Mouse (Mus musculus) spleen, adult 2 months (tissue): ENCODE measurements around the gene Wdr27. TPM values are rescaled to one million over a fixed set of nuclear protein-coding genes. Genes with fewer than 3 reads are reported as not detected.

Experiments
- DNase-seq, 2 experiments: peaks; one replicate each; pipeline versions ENCODE4 v3.0.0 to v3.0.0-alpha.2; 2012 to 2021; ENCODE audit warnings: low spot score in 2 of 2, low read depth in 1 of 2
- H3K27ac ChIP-seq: fragments of 200-500 bp; 2 replicates; pipeline ENCODE4 v1.5.1; 2012; ENCODE audit warnings: low read length, inconsistent platforms; ENCODE audit not compliant: insufficient read depth
- H3K27me3 ChIP-seq: fragments of 200-500 bp; 2 replicates; pipeline ENCODE4 v1.6.1; 2012; ENCODE audit warnings: mild to moderate bottlenecking, moderate library complexity, low read length, inconsistent platforms; ENCODE audit not compliant: control insufficient read depth, insufficient read depth
- H3K36me3 ChIP-seq: fragments of 200-500 bp; 2 replicates; pipeline ENCODE4 v1.6.1; 2012; ENCODE audit warnings: mild to moderate bottlenecking, low read length, inconsistent platforms; ENCODE audit not compliant: control insufficient read depth, insufficient read depth
- H3K4me1 ChIP-seq: fragments of 200-500 bp; 2 replicates; pipeline ENCODE4 v1.6.1; 2011; ENCODE audit warnings: inconsistent platforms; ENCODE audit not compliant: control insufficient read depth, insufficient read depth, insufficient read length
- H3K4me3 ChIP-seq: fragments of 200-500 bp; 2 replicates; pipeline ENCODE4 v1.5.1; 2011; ENCODE audit warnings: mild to moderate bottlenecking, inconsistent platforms; ENCODE audit not compliant: insufficient read depth, insufficient read length; ENCODE audit errors: extremely low read depth
- CTCF ChIP-seq: fragments of 200-500 bp; IDR thresholded peaks from 2 replicates; pipeline ENCODE4 v1.5.1; 2011; ENCODE audit warnings: mild to moderate bottlenecking, inconsistent platforms; ENCODE audit not compliant: insufficient read depth, insufficient read length, insufficient replicate concordance; ENCODE audit errors: extremely low read depth
- POLR2A ChIP-seq: fragments of 200-500 bp; IDR thresholded peaks from 2 replicates; pipeline ENCODE4 v1.6.1; 2011; ENCODE audit warnings: low read depth, low read length, inconsistent platforms
- WGBS: fragments of 180-500 bp; shearing (Covaris S2); methylation state at CpG from one replicate; pipeline ENCODE4 v1.1.7; 2018; 5-methylcytosine and 5-hydroxymethylcytosine counted together
- polyA plus RNA-seq: library from polyadenylated mRNA; depleted of rRNA; stranded (reverse); fragments of >200 nt; gene quantifications from 2 replicates; pipeline ENCODE4 v1.2.3, GENCODE M21; 2012

Wdr27 gene
- polyA plus RNA-seq, 1 experiment = 0.81 TPM

DNA sequence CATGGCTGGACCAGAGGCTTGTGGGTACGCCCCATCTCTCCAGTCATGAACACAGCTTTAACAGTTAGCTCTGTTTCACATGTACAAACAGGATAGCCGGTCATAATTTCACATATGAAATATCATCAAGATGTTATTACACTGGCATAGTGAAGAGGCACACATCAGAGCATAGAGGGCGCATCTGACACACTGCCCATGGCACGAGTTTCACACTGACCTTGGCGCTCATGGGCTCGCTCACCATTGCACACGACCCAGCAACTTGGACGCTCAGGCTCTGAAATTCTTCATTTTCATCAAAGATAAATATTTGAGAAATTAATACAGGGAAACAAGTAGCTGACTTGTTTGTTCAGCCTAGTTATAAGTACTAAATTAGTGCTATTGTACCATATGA, 25.1 kb downstream of the Wdr27 start:
- DNase-seq = no peak
- no peaks in the 10 kb centered on the region for H3K36me3 ChIP-seq
- H3K4me3 ChIP-seq = no peak overlapping the region
- no peak overlapping the region for H3K27ac ChIP-seq
- H3K4me1 ChIP-seq = no peaks in the 10 kb centered on the region
- WGBS = 68% methylated on average over 8 of the region's 8 CpGs
- no peaks in the 10 kb centered on the region for H3K27me3 ChIP-seq
- no peak for TF ChIP-seq CTCF
- no peak for TF ChIP-seq POLR2A

DNA sequence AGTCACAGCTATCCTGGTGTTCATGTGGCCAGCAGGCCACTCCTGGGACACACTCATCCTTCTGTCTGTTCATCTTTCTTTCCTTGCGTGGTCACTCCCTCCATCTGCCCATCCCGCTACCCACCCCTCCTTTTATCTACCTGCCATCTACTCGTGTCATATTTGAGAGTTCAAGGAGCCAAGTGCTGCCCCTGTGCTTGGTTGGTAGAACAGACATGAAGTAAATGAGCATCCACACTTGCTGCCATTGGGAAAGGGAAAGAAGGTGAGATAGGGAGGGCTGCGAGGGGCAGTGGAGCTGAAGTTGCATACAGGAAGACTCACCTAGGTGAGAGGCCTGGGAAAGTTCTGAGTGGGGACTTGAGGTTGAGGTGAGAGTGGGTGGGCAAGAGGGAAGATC, 28.6 kb downstream of the Wdr27 start:
- no peak overlapping the region for H3K27ac ChIP-seq
- no peak for TF ChIP-seq CTCF
- no peak for TF ChIP-seq POLR2A
- H3K4me3 ChIP-seq = no peak overlapping the region
- H3K36me3 ChIP-seq = no peaks in the 10 kb centered on the region
- no peaks in the 10 kb centered on the region for H3K4me1 ChIP-seq
- no peaks in the 10 kb centered on the region for H3K27me3 ChIP-seq
- 92% methylated on average over 4 of the region's 4 CpGs for WGBS
- no peak for DNase-seq

DNA sequence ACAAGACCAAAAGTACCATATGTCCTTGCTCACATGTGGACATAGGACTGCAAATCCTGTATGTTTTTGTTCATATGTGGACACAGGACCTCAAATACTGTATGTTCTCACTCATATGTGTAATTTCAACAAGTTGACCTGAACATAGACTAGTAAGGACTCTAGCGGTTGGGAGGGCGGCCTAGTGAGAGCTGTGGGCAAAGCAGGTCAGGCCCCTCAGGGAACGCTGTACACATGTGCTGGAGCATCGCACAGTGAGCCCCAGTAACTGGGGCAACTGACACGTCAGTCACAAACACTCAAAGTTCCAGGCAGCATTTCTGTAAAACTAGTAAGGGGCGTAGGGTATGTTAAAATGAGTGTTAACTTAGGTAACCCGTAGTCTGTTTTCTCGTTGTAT, 30.0 kb downstream of the Wdr27 start:
- 90% methylated on average over 8 of the region's 8 CpGs for WGBS
- no peaks in the 10 kb centered on the region for H3K4me1 ChIP-seq
- DNase-seq = no peak
- no peak overlapping the region for H3K27ac ChIP-seq
- no peaks in the 10 kb centered on the region for H3K36me3 ChIP-seq
- no peaks in the 10 kb centered on the region for H3K27me3 ChIP-seq
- no peak overlapping the region for H3K4me3 ChIP-seq
- no peak for TF ChIP-seq CTCF
- TF ChIP-seq POLR2A = no peak

DNA sequence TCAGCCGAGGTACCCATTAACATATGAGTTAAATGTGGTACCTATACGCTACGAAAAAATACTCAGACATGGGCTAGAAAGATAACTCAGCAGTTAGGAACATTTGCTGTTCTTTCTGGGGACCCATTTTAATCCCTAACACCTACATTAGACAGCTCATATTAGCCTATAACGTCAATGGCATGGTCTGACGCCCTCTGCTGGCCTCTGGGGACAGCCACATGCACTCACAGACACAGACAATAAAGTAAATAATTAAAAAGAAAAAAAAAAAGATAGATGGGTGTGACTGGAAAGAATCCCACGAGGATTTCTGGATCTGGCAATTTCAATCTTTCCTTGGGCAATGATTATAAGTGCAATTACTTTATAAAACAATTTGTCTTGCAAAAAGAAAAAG, 30.5 kb downstream of the Wdr27 start:
- no peaks in the 10 kb centered on the region for H3K27me3 ChIP-seq
- no peak for DNase-seq
- 52% methylated on average over 6 of the region's 6 CpGs for WGBS

DNA sequence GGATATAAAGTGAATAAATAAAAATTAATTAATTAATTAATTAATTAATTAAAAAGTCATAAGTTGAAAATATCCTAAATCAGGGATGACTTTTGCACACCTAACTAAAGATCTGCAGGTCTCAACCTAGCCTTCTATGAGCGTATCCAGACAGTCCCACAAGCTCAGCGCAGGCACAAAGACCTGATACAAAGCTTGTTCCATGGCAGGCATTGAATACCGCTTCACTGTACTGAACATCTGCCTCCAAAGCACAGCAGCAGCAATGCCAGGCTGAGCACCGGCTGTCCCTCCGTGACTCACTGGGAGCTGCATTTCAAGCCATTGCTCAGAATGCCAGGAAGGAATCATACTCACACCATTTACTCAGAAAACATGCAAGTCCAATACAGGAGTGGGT, 32.2 kb downstream of the Wdr27 start:
- no peak for DNase-seq
- Histone ChIP-seq H3K36me3 (no peaks in the 10 kb centered on the region), H3K4me1 (no peaks in the 10 kb centered on the region), H3K27me3 (no peaks in the 10 kb centered on the region), H3K27ac (no peak overlapping the region), H3K4me3 (no peak overlapping the region)
- TF ChIP-seq CTCF = no peak
- TF ChIP-seq POLR2A = no peak
- WGBS = 95% methylated on average over 5 of the region's 5 CpGs

More for the DNA sequence above, 30.5 kb downstream of the Wdr27 start:
- Histone ChIP-seq H3K4me3 (no peak overlapping the region), H3K27ac (no peak overlapping the region), H3K36me3 (no peaks in the 10 kb centered on the region), H3K4me1 (no peaks in the 10 kb centered on the region)
- TF ChIP-seq CTCF (no peak), POLR2A (no peak)

DNA sequence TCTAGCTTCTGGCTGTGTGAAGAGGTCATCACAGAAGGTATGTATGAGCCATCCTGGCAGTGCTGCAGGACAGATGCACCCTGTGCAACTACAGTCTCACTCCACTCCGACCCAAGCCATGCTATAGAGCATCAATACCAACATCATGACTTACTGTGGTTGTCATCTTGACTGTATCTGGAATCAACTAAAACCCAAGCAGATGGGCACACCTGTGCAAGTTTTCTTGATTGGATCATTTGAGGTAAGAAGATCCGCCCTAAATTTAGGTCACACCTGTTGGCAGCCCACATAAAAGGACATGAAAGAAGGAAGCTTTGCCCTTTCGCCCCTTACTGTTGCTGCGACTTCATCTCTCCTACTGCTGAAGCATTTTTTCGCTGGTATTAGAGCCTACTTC, 33.6 kb downstream of the Wdr27 start:
- Histone ChIP-seq H3K4me1 (no peaks in the 10 kb centered on the region), H3K36me3 (no peaks in the 10 kb centered on the region), H3K27me3 (no peaks in the 10 kb centered on the region), H3K27ac (no peak overlapping the region), H3K4me3 (no peak overlapping the region)
- no peak for TF ChIP-seq CTCF
- no peak for TF ChIP-seq POLR2A
- DNase-seq = no peak
- 66% methylated on average over 5 of the region's 5 CpGs for WGBS

DNA sequence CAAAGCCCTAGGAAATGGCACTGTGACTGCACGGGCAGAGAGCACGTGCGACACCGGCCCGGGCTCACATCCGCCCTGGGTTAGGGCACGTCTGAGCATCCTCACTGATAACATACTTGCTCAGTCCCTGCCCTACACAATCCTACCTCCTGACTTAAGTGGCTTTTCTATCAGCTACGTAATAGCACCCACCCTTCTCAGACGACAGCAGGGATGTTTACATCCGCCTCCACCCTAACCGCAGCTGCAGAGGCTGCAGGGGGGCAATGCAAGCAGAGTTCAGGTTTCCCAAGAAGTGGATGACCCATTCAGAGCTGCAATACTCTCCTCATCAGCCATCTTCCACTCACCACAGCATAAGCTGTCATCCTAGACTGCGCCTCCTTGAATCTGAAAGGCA, 35.8 kb downstream of the Wdr27 start:
- Histone ChIP-seq H3K36me3 (no peaks in the 10 kb centered on the region), H3K27ac (no peak overlapping the region), H3K4me1 (no peaks in the 10 kb centered on the region), H3K27me3 (no peaks in the 10 kb centered on the region), H3K4me3 (no peak overlapping the region)
- WGBS = 79% methylated on average over 12 of the region's 12 CpGs
- TF ChIP-seq CTCF = no peak
- no peak for TF ChIP-seq POLR2A
- DNase-seq = no peak

DNA sequence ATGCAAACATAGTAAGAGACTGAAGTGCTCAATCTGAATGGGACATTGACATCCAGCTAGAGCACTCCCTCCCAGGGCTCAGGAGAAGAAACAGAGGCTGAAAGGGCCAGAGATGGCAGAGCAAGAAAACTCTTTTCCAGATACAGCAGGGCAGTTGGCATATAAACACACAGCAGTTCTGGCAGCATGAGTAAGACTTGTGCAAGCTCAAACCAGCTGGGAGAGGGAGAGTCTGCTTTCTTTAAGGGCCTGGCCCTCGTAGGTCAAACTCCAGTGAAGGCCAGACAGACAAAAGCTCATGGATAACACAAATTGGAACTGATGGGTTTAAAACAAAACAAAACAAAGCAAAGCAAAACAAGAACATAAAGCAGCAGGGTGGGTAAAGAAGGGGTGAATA, 36.3 kb downstream of the Wdr27 start:
- WGBS = 78% methylated on average over 1 of the region's 1 CpGs
- Histone ChIP-seq H3K36me3 (no peaks in the 10 kb centered on the region), H3K4me3 (no peak overlapping the region), H3K27me3 (no peaks in the 10 kb centered on the region), H3K27ac (no peak overlapping the region), H3K4me1 (no peaks in the 10 kb centered on the region)
- DNase-seq = no peak
- no peak for TF ChIP-seq POLR2A
- no peak for TF ChIP-seq CTCF
